Mouse (Mus musculus) spleen, postnatal 36 days (tissue): ENCODE data around the gene Msh3.
A peak's percentile ranks its signal among the peaks of the same experiment; 100 is the strongest.

ENCODE experiments used
- DNase-seq, 2 experiments: peaks; one replicate each; pipeline ENCODE4 v3.0.0; 2022; ENCODE audit warnings: low spot score in 2 of 2, mixed read lengths in 1 of 2

Gene Msh3

DNA sequence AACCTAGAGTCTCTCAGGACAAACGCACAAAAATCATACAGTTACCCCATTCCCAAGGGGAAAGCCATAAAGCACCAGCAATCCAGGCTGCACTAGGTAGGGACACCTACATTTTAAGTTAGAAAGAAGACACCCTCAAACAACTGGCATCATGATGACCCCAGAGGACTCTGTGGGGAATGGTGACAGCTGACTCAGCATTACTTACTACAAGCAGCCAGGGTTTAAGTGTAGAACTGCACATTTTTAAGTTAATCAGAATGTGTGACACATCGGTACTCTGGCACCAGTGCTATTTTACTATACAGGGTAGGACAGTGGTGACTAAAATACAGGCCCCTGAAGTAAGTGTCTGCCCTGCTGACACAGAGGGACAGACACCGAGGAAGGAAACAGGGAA is 24.2 kb downstream of the Msh3 start:
- DNase-seq, result no peak

GRCm38 (mm10) chr13:92328000-92328399 is 26.8 kb downstream of the Msh3 start:
- DNase-seq, result no peak

GRCm38 (mm10) chr13:92326030-92326429 is 28.8 kb downstream of the Msh3 start:
- DNase-seq, result no peak

- peak in 1 of 2 experiments; percentile 10 for DNase-seq
These were observed 34.0 kb downstream of the Msh3 start for GRCm38 (mm10) chr13:92320770-92321169.

GRCm38 (mm10) chr13:92314613-92315012 is 40.2 kb downstream of the Msh3 start:
- no peak for DNase-seq

- DNase-seq, result no peak
These were observed 49.1 kb downstream of the Msh3 start, which contains the start of gene Gm20379 for GRCm38 (mm10) chr13:92305680-92306079. TSS of gene Gm20379 (plus strand) at chr13:92305980.

DNA sequence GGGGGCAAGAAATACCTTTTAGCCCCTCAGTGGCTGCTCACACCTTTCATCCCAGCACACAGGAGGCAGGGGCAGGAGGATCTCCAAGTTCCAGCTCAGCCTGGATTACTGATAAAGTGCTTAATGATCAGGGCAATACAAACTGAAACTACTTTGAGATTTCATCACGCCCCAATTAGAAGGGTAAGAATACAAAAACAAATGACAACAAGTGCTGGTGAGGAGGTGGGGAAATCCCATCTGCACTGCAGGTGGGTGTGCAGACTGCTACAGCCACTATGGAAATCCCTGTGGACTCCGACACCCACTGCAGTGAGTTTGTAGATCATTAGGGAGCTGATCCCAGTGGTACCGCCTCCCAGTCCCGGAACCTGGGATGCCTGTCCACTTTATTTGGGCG is 50.5 kb downstream of the Msh3 start:
- DNase-seq, result no peak

DNA sequence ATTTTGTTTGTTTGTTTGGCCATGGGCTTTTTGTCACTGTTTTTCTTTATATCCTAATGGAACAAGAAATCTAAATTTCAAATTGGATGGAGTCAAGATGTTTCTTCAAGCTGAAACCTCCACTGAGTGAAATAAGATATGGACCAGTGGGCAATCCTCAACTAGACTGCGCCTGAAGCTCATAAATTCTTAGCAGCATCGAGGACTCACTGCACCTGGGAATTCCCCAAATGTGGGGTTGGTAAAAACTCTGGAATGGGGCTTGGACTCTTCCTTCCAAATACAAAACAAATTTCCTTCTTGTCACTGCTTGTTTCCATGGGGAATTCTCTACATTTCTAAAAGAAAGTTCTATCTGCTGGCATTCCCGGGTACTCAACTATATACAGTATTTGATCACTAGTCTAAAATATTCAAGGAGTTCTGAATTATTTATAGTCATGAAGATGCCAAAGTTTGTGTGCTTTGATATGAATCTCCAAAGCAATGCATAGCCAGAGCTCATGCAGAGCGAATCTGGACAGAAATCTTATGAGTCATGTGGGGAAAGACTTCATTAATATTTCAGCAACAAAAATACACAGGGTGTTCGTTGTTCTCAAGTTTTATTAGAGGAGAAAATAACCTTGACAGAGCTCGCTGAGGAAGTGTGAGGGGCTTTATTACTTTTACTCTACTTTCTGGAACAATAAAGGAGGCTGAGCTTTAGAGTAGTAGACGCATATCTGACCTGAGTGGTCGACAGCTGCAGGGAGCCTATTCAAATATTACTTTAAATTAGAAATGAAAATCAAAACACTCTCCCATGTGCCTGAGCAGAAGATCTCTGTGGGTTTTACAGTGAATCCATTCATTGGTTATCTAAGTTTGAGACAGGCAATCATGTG is 51.5 kb downstream of the Msh3 start:
- DNase-seq, result no peak

DNA sequence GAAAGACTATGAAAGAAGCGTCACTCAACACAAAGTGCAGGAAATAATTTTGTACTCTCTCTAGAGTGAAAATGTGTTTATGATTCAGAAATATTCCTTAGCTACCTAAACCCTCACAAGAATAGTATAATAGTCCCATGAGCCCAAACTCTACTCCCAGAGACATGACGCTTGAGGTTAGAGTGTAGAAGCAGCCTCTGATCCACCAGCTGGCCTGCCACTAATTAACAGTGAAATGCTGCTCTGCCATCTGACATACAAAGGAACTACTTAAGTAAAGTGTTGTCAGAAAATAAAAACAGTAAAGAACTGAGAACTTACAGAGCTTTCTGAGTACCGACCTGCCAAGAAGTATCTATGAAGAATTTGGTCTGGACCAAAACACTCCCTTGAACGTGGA is 52.3 kb downstream of the Msh3 start:
- DNase-seq, result no peak

GRCm38 (mm10) chr13:92301754-92302153 is 53.0 kb downstream of the Msh3 start:
- no peak for DNase-seq

DNA sequence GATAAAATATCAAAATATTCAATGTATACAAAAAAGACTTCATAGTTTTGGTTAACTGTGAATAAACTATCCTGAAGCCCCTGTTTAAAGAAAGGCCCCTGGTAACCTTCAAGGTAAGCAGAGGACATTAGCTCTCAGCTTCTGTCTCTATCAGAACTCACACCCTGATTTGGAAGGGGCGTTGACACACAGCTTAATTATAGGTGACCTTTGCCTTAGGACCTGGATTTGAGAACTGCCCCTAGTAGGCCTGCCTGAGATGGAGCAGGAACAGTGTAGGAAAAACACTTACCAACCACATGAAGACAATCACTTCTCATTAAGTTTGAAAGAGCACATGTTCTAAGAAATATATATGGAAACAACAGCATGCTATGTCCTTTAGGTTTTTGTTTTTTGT is 55.3 kb downstream of the Msh3 start:
- DNase-seq, result no peak

DNA sequence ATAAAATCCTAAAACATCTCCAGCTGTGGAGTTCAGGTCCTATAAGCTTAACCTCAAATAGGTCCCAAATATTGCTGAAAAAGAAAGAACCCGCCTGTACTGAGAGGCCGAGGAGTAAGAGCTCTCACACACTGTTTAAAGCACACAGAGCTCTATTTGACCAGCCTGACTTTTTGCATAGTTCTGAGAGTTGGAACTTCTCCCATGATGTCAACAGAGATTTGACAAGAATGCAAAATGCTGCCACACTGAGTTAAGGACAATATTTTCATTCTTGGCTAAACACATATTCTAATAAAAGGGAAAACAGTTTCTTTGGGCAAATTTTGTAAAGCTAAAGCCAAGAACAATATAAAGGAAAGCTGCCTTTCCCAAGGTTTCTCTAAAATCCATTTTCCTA is 57.8 kb downstream of the Msh3 start:
- DNase-seq, result no peak

- DNase-seq, result no peak
These were observed 58.3 kb downstream of the Msh3 start for GRCm38 (mm10) chr13:92296490-92296889.

DNA sequence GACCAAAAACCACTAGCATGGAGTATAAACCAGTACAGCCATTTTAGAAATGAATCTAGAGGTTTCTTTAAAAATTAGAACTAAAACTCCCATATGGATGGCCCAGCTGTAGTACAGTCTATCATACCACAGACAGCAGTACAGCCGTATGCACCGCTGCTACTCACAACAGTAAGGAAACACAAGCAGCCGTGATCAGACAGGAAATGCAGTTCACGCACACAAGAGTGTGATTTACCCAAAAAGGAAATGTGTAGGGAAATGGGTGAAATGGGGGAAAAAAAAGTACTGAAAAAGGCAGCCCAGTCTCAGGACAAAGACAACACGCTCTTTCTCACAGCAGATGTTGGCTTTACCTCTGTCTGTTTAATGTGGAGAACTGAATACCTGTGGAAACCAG is 60.9 kb downstream of the Msh3 start:
- DNase-seq, result peak in 1 of 2 experiments; percentile 8

- DNase-seq, result no peak
These were observed 63.2 kb downstream of the Msh3 start for GRCm38 (mm10) chr13:92291605-92292004.

- DNase-seq, result no peak
These were observed 77.8 kb downstream of the Msh3 start for GRCm38 (mm10) chr13:92277027-92277426.

DNA sequence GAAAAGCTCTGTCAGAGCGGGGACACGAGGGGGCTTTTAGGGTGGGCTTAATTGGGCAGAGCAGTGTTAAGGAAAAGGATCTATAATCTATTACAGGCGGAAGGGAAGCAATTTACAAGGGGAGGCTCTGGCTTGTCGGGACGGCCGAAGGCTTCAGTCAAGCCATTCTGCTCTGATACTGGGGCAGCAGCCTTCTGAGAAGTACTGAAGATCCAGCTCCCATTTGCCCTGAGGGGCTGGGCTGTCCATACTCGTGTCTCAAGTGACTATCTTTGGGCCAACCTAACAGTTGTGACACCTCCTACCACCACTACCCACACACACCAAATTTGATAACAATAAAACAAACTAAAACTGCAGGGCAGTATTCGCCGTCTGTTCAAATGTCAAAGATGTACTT is 79.5 kb downstream of the Msh3 start:
- DNase-seq, result no peak

GRCm38 (mm10) chr13:92274274-92275198 is 80.3 kb downstream of the Msh3 start:
- DNase-seq, result peak; percentile 29 to 52

GRCm38 (mm10) chr13:92267076-92267475 is 87.7 kb downstream of the Msh3 start:
- DNase-seq, result no peak

DNA sequence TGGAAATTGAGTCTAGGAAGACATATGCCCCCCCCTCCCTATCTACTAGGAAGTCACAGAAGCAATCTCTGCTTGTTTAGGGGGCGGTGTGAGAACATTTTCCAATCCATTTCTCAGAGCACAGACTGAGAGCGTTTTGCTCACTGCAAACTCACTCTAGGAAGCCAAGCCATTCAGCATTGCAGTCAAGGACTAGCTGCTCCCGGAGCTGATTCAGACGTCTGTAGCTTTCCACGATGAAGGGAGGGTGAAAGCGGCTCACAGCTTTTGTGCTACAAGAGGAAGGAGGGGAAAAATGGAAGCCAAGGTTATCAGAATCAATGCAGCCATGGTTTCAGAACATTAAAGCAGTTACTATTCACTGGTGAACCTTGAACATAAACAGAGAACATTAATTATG is 91.2 kb downstream of the Msh3 start:
- no peak for DNase-seq

- DNase-seq, result no peak
These were observed 93.5 kb downstream of the Msh3 start for GRCm38 (mm10) chr13:92261329-92261728.

DNA sequence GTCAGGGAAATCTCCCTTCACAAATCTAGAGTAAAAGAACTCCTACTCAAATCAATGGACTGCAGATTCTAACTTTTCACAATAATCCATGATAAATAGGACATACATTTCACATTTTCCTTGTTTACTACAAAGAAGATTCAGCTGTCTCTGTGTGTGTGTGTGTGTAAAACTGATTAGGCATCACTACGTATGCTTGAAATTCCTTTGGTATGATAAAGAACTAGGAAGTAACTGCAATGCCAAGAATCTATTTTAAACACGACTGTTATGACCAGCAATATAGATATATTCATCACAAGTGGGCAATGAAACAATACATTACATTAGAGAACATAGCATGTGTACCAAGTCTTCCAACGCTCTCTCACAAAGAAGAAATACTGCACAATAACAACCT is 99.3 kb downstream of the Msh3 start:
- no peak for DNase-seq

- no peak for DNase-seq
These were observed 101.0 kb downstream of the Msh3 start for GRCm38 (mm10) chr13:92253850-92254249.
